Mouse (Mus musculus) limb, embryonic 14.5 days (tissue): Measurements from ENCODE around the gene Fxyd2. TPM values are rescaled to one million over a fixed set of nuclear protein-coding genes. Genes with fewer than 3 reads are reported as not detected.

Source experiments
- ATAC-seq: fragments of 200-750 bp; cut with Nextera tagmentation; 2 replicates; pipeline ENCODE4 v1.8.0; 2017; ENCODE audit warnings: low read depth, moderate number of reproducible peaks, moderate TSS enrichment; ENCODE audit not compliant: low FRiP score
- DNase-seq: peaks from one replicate; pipeline ENCODE4 v3.0.0-alpha.2; 2015; ENCODE audit warnings: low spot score
- H3K27ac ChIP-seq: fragments of 300-500 bp; sonication (generic); replicated peaks from 2 replicates; pipeline ENCODE4 v1.5.1; 2014; ENCODE audit warnings: low read depth, mild to moderate bottlenecking, low read length, moderate library complexity, mixed read lengths
- H3K27me3 ChIP-seq: fragments of 300-500 bp; sonication (generic); 2 replicates; pipeline ENCODE4 v1.6.1; 2014; ENCODE audit warnings: low read length, mixed read lengths; ENCODE audit not compliant: control insufficient read depth, insufficient read depth
- H3K36me3 ChIP-seq: fragments of 300-500 bp; sonication (generic); 2 replicates; pipeline ENCODE4 v1.6.1; 2014; ENCODE audit warnings: mild to moderate bottlenecking, low read length, moderate library complexity, mixed read lengths; ENCODE audit not compliant: control insufficient read depth, insufficient read depth
- H3K4me1 ChIP-seq: fragments of 300-500 bp; sonication (generic); 2 replicates; pipeline ENCODE4 v1.6.1; 2014; ENCODE audit warnings: antibody characterized with exemption, low read length, mixed read lengths; ENCODE audit not compliant: control insufficient read depth, insufficient read depth
- H3K4me2 ChIP-seq: fragments of 300-500 bp; sonication (generic); replicated peaks from 2 replicates; pipeline ENCODE4 v1.6.1; 2014; ENCODE audit warnings: low read depth, mild to moderate bottlenecking, low read length, moderate library complexity; ENCODE audit not compliant: severe bottlenecking
- H3K4me3 ChIP-seq: fragments of 300-500 bp; sonication (generic); replicated peaks from 2 replicates; pipeline ENCODE4 v1.5.1; 2014; ENCODE audit warnings: low read length
- H3K9ac ChIP-seq: fragments of 300-500 bp; sonication (generic); 2 replicates; pipeline ENCODE4 v1.6.1; 2014; ENCODE audit warnings: mild to moderate bottlenecking, low read depth, low read length, moderate library complexity; ENCODE audit not compliant: severe bottlenecking
- H3K9me3 ChIP-seq: fragments of 300-500 bp; sonication (generic); 2 replicates; pipeline ENCODE4 v1.6.1; 2016; ENCODE audit warnings: low read length; ENCODE audit not compliant: control insufficient read depth
- POLR2A ChIP-seq: fragments of 200-500 bp; IDR thresholded peaks from 2 replicates; pipeline ENCODE4 v1.8.0; 2012; ENCODE audit warnings: inconsistent platforms, mild to moderate bottlenecking, moderate library complexity, borderline replicate concordance; ENCODE audit not compliant: insufficient read depth, insufficient read length; ENCODE audit errors: extremely low read depth
- WGBS: fragments of 180-500 bp; shearing (Covaris S2); extraction: QIAGEN DNeasy Blood & Tissue Kit; methylation state at CpG from one replicate; pipeline ENCODE4 v1.1.7; 2014; 5-methylcytosine and 5-hydroxymethylcytosine counted together
- polyA plus RNA-seq, 2 experiments: library from polyadenylated mRNA; depleted of rRNA in 1 of 2; stranded (reverse) in 1 of 2; unstranded in 1 of 2; fragments of >200 nt; fragmentation: Nextera tagmentation in 1 of 2; extraction: Ambion mirVana in 1 of 2; gene quantifications; 2 replicates each; pipeline versions ENCODE4 v1.2.1 to v1.2.3; 2012 to 2014

Fxyd2 gene
- polyA plus RNA-seq, 2 experiments, result 6.1 to 8.5 TPM

- Histone ChIP-seq H3K4me3 (peak overlapping the region; percentile 40), H3K4me1 (peaks cover 14% of the 10 kb centered on the region), H3K4me2 (peak overlapping the region; percentile 73), H3K36me3 (no peaks in the 10 kb centered on the region), H3K27ac (no peak overlapping the region), H3K9me3 (no peaks in the 10 kb centered on the region), H3K27me3 (peaks cover 49% of the 10 kb centered on the region), H3K9ac (no peak overlapping the region)
- DNase-seq (no peak), ATAC-seq (no peak)
- no peak for TF ChIP-seq POLR2A
- WGBS, result 5% methylated on average over 20 of the region's 26 CpGs
Measured at GRCm38 (mm10) chr9:45431150-45431549, 31.7 kb downstream of the Fxyd2 start.

GRCm38 (mm10) chr9:45432639-45433038, 33.2 kb downstream of the Fxyd2 start:
- H3K27me3 ChIP-seq, result peaks cover 44% of the 10 kb centered on the region
- 65% methylated on average over 12 of the region's 12 CpGs for WGBS
- no peak for DNase-seq

GRCm38 (mm10) chr9:45433119-45433518, 33.6 kb downstream of the Fxyd2 start:
- Histone ChIP-seq H3K27ac (no peak overlapping the region), H3K27me3 (peaks cover 44% of the 10 kb centered on the region), H3K9me3 (no peaks in the 10 kb centered on the region), H3K4me1 (peaks cover 14% of the 10 kb centered on the region), H3K9ac (no peak overlapping the region), H3K4me3 (no peak overlapping the region), H3K4me2 (no peak overlapping the region), H3K36me3 (no peaks in the 10 kb centered on the region)
- DNase-seq (no peak), ATAC-seq (no peak)
- 60% methylated on average over 9 of the region's 9 CpGs for WGBS
- no peak for TF ChIP-seq POLR2A

More at GRCm38 (mm10) chr9:45432639-45433038, 33.2 kb downstream of the Fxyd2 start:
- no peak overlapping the region for H3K4me3 ChIP-seq
- H3K4me1 ChIP-seq, result peaks cover 14% of the 10 kb centered on the region
- H3K36me3 ChIP-seq, result no peaks in the 10 kb centered on the region
- H3K27ac ChIP-seq, result no peak overlapping the region
- H3K9ac ChIP-seq, result no peak overlapping the region
- no peak for ATAC-seq
- H3K9me3 ChIP-seq, result no peaks in the 10 kb centered on the region
- TF ChIP-seq POLR2A, result no peak
- H3K4me2 ChIP-seq, result no peak overlapping the region

- no peak for DNase-seq
- Histone ChIP-seq H3K4me3 (no peak overlapping the region), H3K36me3 (no peaks in the 10 kb centered on the region), H3K9ac (no peak overlapping the region), H3K4me2 (no peak overlapping the region), H3K9me3 (no peaks in the 10 kb centered on the region), H3K4me1 (peaks cover 14% of the 10 kb centered on the region), H3K27me3 (peaks cover 37% of the 10 kb centered on the region), H3K27ac (no peak overlapping the region)
- TF ChIP-seq POLR2A, result no peak
- no peak for ATAC-seq
- WGBS, result 76% methylated on average over 2 of the region's 2 CpGs
Measured at GRCm38 (mm10) chr9:45434171-45434570, 34.7 kb downstream of the Fxyd2 start.

GRCm38 (mm10) chr9:45439025-45439424, 39.6 kb downstream of the Fxyd2 start:
- Histone ChIP-seq H3K36me3 (no peaks in the 10 kb centered on the region), H3K4me2 (no peak overlapping the region), H3K9ac (no peak overlapping the region), H3K4me3 (no peak overlapping the region), H3K4me1 (no peaks in the 10 kb centered on the region), H3K27me3 (no peaks in the 10 kb centered on the region), H3K27ac (no peak overlapping the region), H3K9me3 (no peaks in the 10 kb centered on the region)
- no peak for TF ChIP-seq POLR2A
- DNase-seq (no peak), ATAC-seq (no peak)
- 72% methylated on average over 4 of the region's 4 CpGs for WGBS

GRCm38 (mm10) chr9:45440083-45440784, 40.8 kb downstream of the Fxyd2 start:
- Histone ChIP-seq H3K4me2 (no peak overlapping the region), H3K4me1 (peaks cover 3% of the 10 kb centered on the region), H3K9me3 (no peaks in the 10 kb centered on the region), H3K27me3 (no peaks in the 10 kb centered on the region), H3K27ac (no peak overlapping the region), H3K9ac (no peak overlapping the region), H3K36me3 (no peaks in the 10 kb centered on the region), H3K4me3 (no peak overlapping the region)
- 73% methylated on average over 16 of the region's 16 CpGs for WGBS
- no peak for TF ChIP-seq POLR2A
- ATAC-seq (no peak), DNase-seq (no peak)
